Mouse (Mus musculus) G1E (cell line): ENCODE measurements at regions not wholly inside any gene's neighbourhood (a gene's known extent, or its start where the extent isn't known, plus 50 kb on each side); places are given as distances from the start of the nearest gene placed in this dataset.

Experiments used
- CTCF ChIP-seq: IDR thresholded peaks from 2 replicates; pipeline ENCODE4 v1.5.1; 2012; ENCODE audit warnings: low read depth, low read length, inconsistent platforms, mixed read lengths
- GATA1 ChIP-seq: IDR thresholded peaks from 2 replicates; pipeline ENCODE4 v1.6.1; 2012; ENCODE audit warnings: borderline replicate concordance, low read length, inconsistent platforms, mixed read lengths
- GATA2 ChIP-seq: IDR thresholded peaks from 2 replicates; pipeline ENCODE4 v1.6.1; 2012; ENCODE audit warnings: low read depth, low read length, inconsistent platforms, borderline replicate concordance
- POLR2AphosphoS5 ChIP-seq: IDR thresholded peaks from 2 replicates; pipeline ENCODE4 v1.6.1; 2012; ENCODE audit warnings: low read depth, low read length, inconsistent platforms; ENCODE audit not compliant: insufficient replicate concordance
- TAL1 ChIP-seq: conservative IDR thresholded peaks from 2 replicates; pipeline ENCODE4 v1.6.1; 2012; ENCODE audit warnings: low read depth, low read length, inconsistent platforms, mixed read lengths

DNA sequence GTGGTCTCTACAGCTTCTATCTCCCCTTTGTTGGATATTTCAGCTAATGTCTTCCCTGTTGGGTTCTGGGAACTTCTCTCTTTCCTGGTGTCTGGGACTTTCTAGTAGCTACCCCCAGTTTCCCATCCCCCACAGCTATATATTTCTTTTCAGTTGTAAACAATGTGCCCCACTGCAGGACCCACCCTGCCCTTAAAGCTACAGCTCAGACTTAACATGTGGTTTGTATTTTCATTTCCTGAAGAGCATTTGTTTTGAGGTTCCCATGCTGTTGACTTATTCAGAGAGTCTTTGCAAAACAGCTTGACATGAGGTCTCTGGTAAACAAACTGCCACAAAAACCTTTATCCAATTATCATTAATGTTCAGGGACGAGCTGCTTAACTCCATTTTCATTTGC is 136.9 kb downstream of the Ube2e3 start:
- TF ChIP-seq CTCF (no peak), GATA1 (no peak), TAL1 (no peak), POLR2AphosphoS5 (no peak), GATA2 (no peak)
